Mouse (Mus musculus) lung, postnatal 25 days (tissue): ENCODE results near the gene Gtf2ird2.

ENCODE experiments used
- DNase-seq: peaks from one replicate; pipeline ENCODE4 v3.0.0; 2022; ENCODE audit warnings: low spot score

Gtf2ird2 gene

GRCm38 (mm10) chr5:134183880-134184808 is at the start of gene Gtf2ird2:
Gene Gtf2ird2 (plus strand): TSS chr5:134184019.
- peak; percentile 99 for DNase-seq

- DNase-seq = no peak
Measured at GRCm38 (mm10) chr5:134136022-134136421, 47.8 kb upstream of the Gtf2ird2 start.

- DNase-seq = no peak
Measured at GRCm38 (mm10) chr5:134137933-134138332, 45.9 kb upstream of the Gtf2ird2 start.

- DNase-seq = no peak
Measured at GRCm38 (mm10) chr5:134139429-134139828, 44.4 kb upstream of the Gtf2ird2 start.

- DNase-seq = no peak
Measured at GRCm38 (mm10) chr5:134141236-134141635, 42.6 kb upstream of the Gtf2ird2 start.

GRCm38 (mm10) chr5:134142381-134142780 is 41.4 kb upstream of the Gtf2ird2 start:
- no peak for DNase-seq

GRCm38 (mm10) chr5:134144986-134145385 is 38.8 kb upstream of the Gtf2ird2 start:
- no peak for DNase-seq

GRCm38 (mm10) chr5:134147194-134147753 is 36.5 kb upstream of the Gtf2ird2 start:
- DNase-seq = peak; percentile 73

- DNase-seq = no peak
Measured at GRCm38 (mm10) chr5:134148153-134148552, 35.7 kb upstream of the Gtf2ird2 start.

- no peak for DNase-seq
Measured at GRCm38 (mm10) chr5:134151895-134152294, 31.9 kb upstream of the Gtf2ird2 start.

- no peak for DNase-seq
Measured at GRCm38 (mm10) chr5:134155916-134156466, 27.8 kb upstream of the Gtf2ird2 start.

- no peak for DNase-seq
Measured at GRCm38 (mm10) chr5:134164688-134165087, 19.1 kb upstream of the Gtf2ird2 start.

GRCm38 (mm10) chr5:134166642-134167041 is 17.2 kb upstream of the Gtf2ird2 start:
- no peak for DNase-seq

GRCm38 (mm10) chr5:134168033-134168432 is 15.8 kb upstream of the Gtf2ird2 start:
- no peak for DNase-seq

GRCm38 (mm10) chr5:134169231-134169630 is 14.6 kb upstream of the Gtf2ird2 start:
- DNase-seq = no peak

GRCm38 (mm10) chr5:134170167-134170566 is 13.7 kb upstream of the Gtf2ird2 start:
- no peak for DNase-seq

- no peak for DNase-seq
Measured at GRCm38 (mm10) chr5:134173206-134173605, 10.6 kb upstream of the Gtf2ird2 start.

GRCm38 (mm10) chr5:134175696-134176095 is 8.1 kb upstream of the Gtf2ird2 start:
- no peak for DNase-seq

GRCm38 (mm10) chr5:134176169-134176881 is 7.5 kb upstream of the Gtf2ird2 start, which contains the start of gene Rcc1l:
Gene Rcc1l (minus strand): TSS chr5:134176774.
- peak; percentile 88 for DNase-seq

GRCm38 (mm10) chr5:134178536-134178935 is 5.3 kb upstream of the Gtf2ird2 start:
- no peak for DNase-seq

GRCm38 (mm10) chr5:134179871-134180270 is 3.9 kb upstream of the Gtf2ird2 start:
- peak; percentile 83 for DNase-seq

GRCm38 (mm10) chr5:134182172-134182571 is 1.6 kb upstream of the Gtf2ird2 start:
- DNase-seq = no peak
